Mouse (Mus musculus): ENCODE results near the gene Gprc5a. TPM values are rescaled to one million over a fixed set of nuclear protein-coding genes. Genes with fewer than 3 reads are reported as not detected.

The Gprc5a gene
- polyA plus RNA-seq, 1 experiment from 2014 or later = 4.8 TPM

Other genes with a start within 250 kb of the Gprc5a start
- gene Crebl2, start 235.5 kb upstream of the Gprc5a start, polyA plus RNA-seq (2016; fragmentation: Nextera tagmentation; extraction: Ambion mirVana) = 1.9 and 2.3 TPM in 2 replicates
- gene Gpr19, start 167.1 kb upstream of the Gprc5a start, polyA plus RNA-seq (2016; fragmentation: Nextera tagmentation; extraction: Ambion mirVana) = 9.0 and 10.2 TPM in 2 replicates
- gene Cdkn1b, start 145.2 kb upstream of the Gprc5a start, polyA plus RNA-seq (2016; fragmentation: Nextera tagmentation; extraction: Ambion mirVana) = 16.8 and 17.4 TPM in 2 replicates
- 5.4 and 5.8 TPM in 2 replicates for gene Apold1, start 83.9 kb upstream of the Gprc5a start, polyA plus RNA-seq (2016; fragmentation: Nextera tagmentation; extraction: Ambion mirVana)
- gene Ddx47, start 54.0 kb upstream of the Gprc5a start, polyA plus RNA-seq (2016; fragmentation: Nextera tagmentation; extraction: Ambion mirVana) = 64.3 and 65.4 TPM in 2 replicates
- gene Gprc5d, start 52.6 kb downstream of the Gprc5a start, polyA plus RNA-seq (2016; fragmentation: Nextera tagmentation; extraction: Ambion mirVana) = not detected in 2 replicates
- 9.0 and 10.7 TPM in 2 replicates for gene Fam234b, start 132.3 kb downstream of the Gprc5a start, polyA plus RNA-seq (2016; fragmentation: Nextera tagmentation; extraction: Ambion mirVana)
- 14.8 and 16.0 TPM in 2 replicates for gene Hebp1, start 132.4 kb downstream of the Gprc5a start, polyA plus RNA-seq (2016; fragmentation: Nextera tagmentation; extraction: Ambion mirVana)
- 0.59 and 0.69 TPM in 2 replicates for gene Gsg1, start 188.7 kb downstream of the Gprc5a start, polyA plus RNA-seq (2016; fragmentation: Nextera tagmentation; extraction: Ambion mirVana)
- not detected in 2 replicates for gene Pbp2, start 244.8 kb downstream of the Gprc5a start, polyA plus RNA-seq (2016; fragmentation: Nextera tagmentation; extraction: Ambion mirVana)

All from heart, embryonic 12.5 days (tissue).